Mouse (Mus musculus) liver, adult 2 months (tissue): ENCODE measurements around the gene Pde7b. TPM values are rescaled to one million over a fixed set of nuclear protein-coding genes. Genes with fewer than 3 reads are reported as not detected.

Experiments used
- DNase-seq: peaks from one replicate; pipeline ENCODE4 v3.0.0-alpha.2; 2011; ENCODE audit warnings: low read depth, low spot score; ENCODE audit errors: extremely low read depth
- H3K27ac ChIP-seq: fragments of 200-500 bp; replicated peaks from 2 replicates; pipeline ENCODE4 v1.5.1; 2012; ENCODE audit warnings: low read depth, mild to moderate bottlenecking, control low read depth, inconsistent platforms, low read length; ENCODE audit not compliant: insufficient read depth
- H3K27me3 ChIP-seq: fragments of 200-500 bp; 2 replicates; pipeline ENCODE4 v1.6.1; 2012; ENCODE audit warnings: mild to moderate bottlenecking, moderate library complexity, low read length, inconsistent platforms; ENCODE audit not compliant: control insufficient read depth, insufficient read depth
- H3K36me3 ChIP-seq: fragments of 200-500 bp; 2 replicates; pipeline ENCODE4 v1.6.1; 2012; ENCODE audit warnings: low read length, inconsistent platforms; ENCODE audit not compliant: control insufficient read depth, insufficient read depth
- H3K4me1 ChIP-seq: fragments of 200-500 bp; 2 replicates; pipeline ENCODE4 v1.6.1; 2011; ENCODE audit warnings: low read length; ENCODE audit not compliant: control insufficient read depth, insufficient read depth
- H3K4me3 ChIP-seq: fragments of 200-500 bp; 2 replicates; pipeline ENCODE4 v1.5.1; 2011; ENCODE audit warnings: low read depth, mild to moderate bottlenecking, control low read depth, low read length, moderate library complexity; ENCODE audit not compliant: insufficient read depth
- H3K79me2 ChIP-seq: fragments of 200-500 bp; 2 replicates; pipeline ENCODE4 v1.6.1; 2012; ENCODE audit warnings: inconsistent platforms, mild to moderate bottlenecking, low read length, moderate library complexity; ENCODE audit not compliant: control insufficient read depth, insufficient read depth
- H3K9ac ChIP-seq: fragments of 200-500 bp; 2 replicates; pipeline ENCODE4 v1.6.1; 2012; ENCODE audit warnings: low read depth, mild to moderate bottlenecking, control low read depth, inconsistent platforms, low read length
- CTCF ChIP-seq: fragments of 200-500 bp; IDR thresholded peaks from 2 replicates; pipeline ENCODE4 v1.5.1; 2011; ENCODE audit warnings: low read depth, low read length, control low read depth
- POLR2A ChIP-seq: fragments of 200-500 bp; IDR thresholded peaks from 2 replicates; pipeline ENCODE4 v1.6.1; 2011; ENCODE audit warnings: low read length, control low read depth; ENCODE audit not compliant: insufficient read depth; ENCODE audit errors: extremely low read depth
- WGBS: fragments of 180-500 bp; shearing (Covaris S2); methylation state at CpG from one replicate; pipeline ENCODE4 v1.1.7; 2018; 5-methylcytosine and 5-hydroxymethylcytosine counted together
- polyA plus RNA-seq: library from polyadenylated mRNA; depleted of rRNA; stranded (reverse); fragments of >200 nt; gene quantifications from 2 replicates; pipeline ENCODE4 v1.2.3, GENCODE M21; 2012
- total RNA-seq: library from RNA; depleted of rRNA; stranded (reverse); fragments of >200 nt; gene quantifications from 2 replicates; pipeline ENCODE4 v1.2.3, GENCODE M21; 2014

Pde7b gene
- total and polyA plus RNA-seq, 2 experiments: 3.1 to 7.9 TPM

DNA sequence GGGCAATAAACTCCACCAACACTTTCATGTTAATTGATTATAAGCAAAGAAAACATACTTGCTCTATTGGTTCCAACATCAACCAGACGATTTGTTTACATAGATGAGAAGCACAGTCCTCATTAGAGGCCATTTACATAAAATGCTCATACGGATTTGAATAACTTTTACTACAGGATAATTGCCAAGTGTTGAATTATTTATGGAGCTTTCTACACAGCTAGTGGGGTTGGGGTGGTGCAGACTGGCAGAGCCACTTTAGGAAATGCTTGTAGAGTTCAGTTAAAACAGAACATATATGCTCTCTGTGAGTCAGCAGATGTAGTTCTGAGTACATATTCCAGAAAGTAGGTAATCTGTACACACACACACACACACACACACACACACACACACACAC lies 118.9 kb downstream of the Pde7b start:
- Histone ChIP-seq H3K9ac (no peak overlapping the region), H3K36me3 (no peaks in the 10 kb centered on the region), H3K27ac (no peak overlapping the region), H3K27me3 (no peaks in the 10 kb centered on the region), H3K79me2 (no peaks in the 10 kb centered on the region), H3K4me3 (no peak overlapping the region), H3K4me1 (no peaks in the 10 kb centered on the region)
- no peak for TF ChIP-seq POLR2A
- no peak for TF ChIP-seq CTCF
- WGBS: 80% methylated on average over 2 of the region's 2 CpGs
- DNase-seq: no peak

DNA sequence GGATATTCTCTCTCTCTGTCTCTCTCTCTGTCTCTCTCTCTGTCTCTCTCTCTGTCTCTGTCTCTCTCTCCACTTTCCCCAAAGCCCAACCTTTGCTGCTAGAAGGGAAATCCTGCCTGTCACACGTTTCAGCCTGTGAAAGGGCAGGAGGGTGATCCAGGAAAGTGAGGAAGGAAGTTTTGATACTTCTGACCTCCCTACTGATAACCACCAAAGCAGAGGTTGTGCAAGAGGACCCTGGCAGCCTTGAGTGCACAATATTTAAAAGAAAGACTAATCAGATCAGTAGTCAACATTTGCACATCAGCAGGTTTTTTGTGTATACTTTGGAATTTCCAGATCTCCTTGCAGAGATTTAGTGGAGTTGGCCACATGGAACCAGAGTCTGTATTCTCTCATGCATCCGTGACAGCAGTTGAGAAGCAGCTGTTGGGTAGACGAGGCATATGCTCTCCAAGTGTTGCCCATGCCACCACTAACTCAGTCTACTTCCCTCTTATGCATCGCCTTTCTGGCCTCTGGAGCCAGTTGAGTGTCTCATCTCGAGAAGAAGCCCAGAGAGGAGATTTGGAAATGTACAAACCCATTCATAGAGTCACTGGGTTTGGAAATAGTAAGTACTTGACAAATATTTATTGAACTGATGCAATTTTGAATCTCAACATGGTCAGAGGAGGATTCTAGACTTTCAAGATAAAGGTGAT lies 129.6 kb downstream of the Pde7b start:
- no peaks in the 10 kb centered on the region for H3K79me2 ChIP-seq
- no peak for TF ChIP-seq POLR2A
- TF ChIP-seq CTCF: no peak
- DNase-seq: peak; percentile 81
- H3K9ac ChIP-seq: no peak overlapping the region
- WGBS: 15% methylated on average over 5 of the region's 5 CpGs
- no peaks in the 10 kb centered on the region for H3K27me3 ChIP-seq
- H3K4me3 ChIP-seq: no peak overlapping the region
- peaks cover 9% of the 10 kb centered on the region for H3K4me1 ChIP-seq
- peak overlapping the region; percentile 42 for H3K27ac ChIP-seq
- H3K36me3 ChIP-seq: no peaks in the 10 kb centered on the region

DNA sequence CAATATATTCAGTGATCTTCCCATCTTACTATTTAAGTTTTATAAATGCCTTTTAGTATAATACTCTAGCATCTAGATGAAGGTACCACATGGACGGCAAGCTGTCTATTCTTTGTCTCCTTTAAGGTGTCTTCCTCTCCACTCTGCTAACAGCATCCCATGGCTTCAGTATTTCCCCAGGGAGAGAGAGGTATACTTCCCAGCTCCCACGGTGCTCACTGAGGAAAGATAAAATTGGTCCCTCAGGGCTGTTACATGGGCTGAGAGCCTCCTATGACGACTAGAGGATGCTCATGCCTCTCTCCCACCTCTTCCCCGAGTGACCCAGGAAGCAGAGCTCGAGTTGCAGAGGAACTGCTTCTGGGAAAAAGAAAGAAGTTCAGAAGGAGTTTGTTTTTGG lies 130.9 kb downstream of the Pde7b start:
- H3K4me1 ChIP-seq: peaks cover 13% of the 10 kb centered on the region
- 76% methylated on average over 5 of the region's 5 CpGs for WGBS
- no peak overlapping the region for H3K4me3 ChIP-seq
- H3K79me2 ChIP-seq: no peaks in the 10 kb centered on the region
- no peak for DNase-seq
- no peak for TF ChIP-seq POLR2A
- no peak overlapping the region for H3K27ac ChIP-seq
- H3K9ac ChIP-seq: no peak overlapping the region
- H3K27me3 ChIP-seq: no peaks in the 10 kb centered on the region
- H3K36me3 ChIP-seq: no peaks in the 10 kb centered on the region

DNA sequence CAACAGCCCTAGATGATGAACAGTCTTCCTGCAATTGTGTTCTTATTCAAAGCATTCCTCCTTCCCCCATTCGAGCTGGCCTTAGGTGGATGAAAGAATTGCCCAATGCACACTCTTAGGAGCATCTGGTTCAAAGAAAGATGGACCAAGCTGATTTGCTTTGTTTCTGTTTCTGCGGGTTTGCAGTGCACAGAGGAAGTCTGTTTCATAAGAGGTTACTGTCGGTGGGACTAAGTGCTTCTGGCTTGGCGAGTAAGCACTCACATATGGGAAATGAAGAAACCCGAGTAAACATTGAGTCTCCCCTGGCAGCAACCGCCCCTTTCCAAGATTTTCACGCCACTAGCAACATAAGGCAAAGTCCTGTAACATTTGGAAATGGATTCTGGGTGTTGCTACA lies 134.8 kb downstream of the Pde7b start:
- Histone ChIP-seq H3K9ac (no peak overlapping the region), H3K36me3 (no peaks in the 10 kb centered on the region), H3K4me1 (peaks cover 11% of the 10 kb centered on the region), H3K27me3 (no peaks in the 10 kb centered on the region), H3K27ac (peak overlapping the region; percentile 28; the same call in 1 of the 2 replicates), H3K79me2 (no peaks in the 10 kb centered on the region), H3K4me3 (no peak overlapping the region)
- peak; percentile 82 for DNase-seq
- TF ChIP-seq CTCF (no peak), POLR2A (no peak)
- WGBS: 3% methylated on average over 7 of the region's 7 CpGs

DNA sequence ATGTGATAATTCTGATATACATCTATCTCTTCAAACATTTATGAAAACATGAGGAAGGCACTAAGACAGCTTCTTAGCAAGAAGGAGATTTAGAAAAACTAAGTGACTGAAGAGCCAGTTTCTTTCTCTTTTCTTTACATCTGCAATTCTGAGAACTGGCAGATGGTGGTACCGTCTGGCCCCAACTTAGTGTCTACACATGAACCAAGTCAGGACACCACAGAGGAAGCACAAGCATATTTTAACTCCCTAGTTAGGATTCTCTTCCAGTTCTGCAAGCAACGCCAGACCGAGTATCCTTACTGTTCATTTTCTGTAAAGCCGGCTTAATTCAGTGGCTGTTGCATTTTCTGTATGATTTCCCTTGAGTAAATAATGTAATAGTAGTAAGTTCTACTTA lies 138.9 kb downstream of the Pde7b start:
- no peak for TF ChIP-seq CTCF
- no peak for DNase-seq
- no peaks in the 10 kb centered on the region for H3K27me3 ChIP-seq
- 95% methylated on average over 4 of the region's 4 CpGs for WGBS
- no peaks in the 10 kb centered on the region for H3K79me2 ChIP-seq
- H3K9ac ChIP-seq: no peak overlapping the region
- peaks cover 6% of the 10 kb centered on the region; the same call in 1 of the 2 replicates for H3K4me1 ChIP-seq
- no peak overlapping the region for H3K27ac ChIP-seq
- no peak overlapping the region for H3K4me3 ChIP-seq
- H3K36me3 ChIP-seq: no peaks in the 10 kb centered on the region

DNA sequence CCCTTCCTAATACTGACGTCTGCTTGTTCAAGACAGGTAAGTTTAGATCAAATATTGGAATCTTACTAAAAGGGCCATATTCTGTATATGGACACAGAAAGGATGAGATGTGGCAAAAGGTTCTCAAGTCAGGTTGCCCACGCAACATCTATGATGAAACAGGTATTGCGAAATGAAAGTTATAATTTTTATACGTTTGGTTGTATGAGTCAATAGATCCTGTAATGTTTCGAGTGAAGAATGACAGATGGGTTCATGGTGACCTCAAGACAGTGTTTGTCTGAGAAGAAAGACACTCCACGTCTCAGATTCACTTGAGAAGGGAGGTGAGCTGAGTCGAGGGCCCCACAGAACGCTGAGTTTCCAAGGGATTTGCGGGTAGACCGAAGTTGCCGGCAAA lies 149.9 kb downstream of the Pde7b start:
- WGBS: 92% methylated on average over 11 of the region's 11 CpGs
- Histone ChIP-seq H3K9ac (no peak overlapping the region), H3K27me3 (no peaks in the 10 kb centered on the region), H3K79me2 (no peaks in the 10 kb centered on the region), H3K27ac (no peak overlapping the region), H3K4me1 (no peaks in the 10 kb centered on the region), H3K36me3 (no peaks in the 10 kb centered on the region), H3K4me3 (no peak overlapping the region)
- no peak for TF ChIP-seq POLR2A
- TF ChIP-seq CTCF: no peak
- no peak for DNase-seq
